8 mouse cellular contexts compared by ENCODE assay signal in the genomic region with DNA sequence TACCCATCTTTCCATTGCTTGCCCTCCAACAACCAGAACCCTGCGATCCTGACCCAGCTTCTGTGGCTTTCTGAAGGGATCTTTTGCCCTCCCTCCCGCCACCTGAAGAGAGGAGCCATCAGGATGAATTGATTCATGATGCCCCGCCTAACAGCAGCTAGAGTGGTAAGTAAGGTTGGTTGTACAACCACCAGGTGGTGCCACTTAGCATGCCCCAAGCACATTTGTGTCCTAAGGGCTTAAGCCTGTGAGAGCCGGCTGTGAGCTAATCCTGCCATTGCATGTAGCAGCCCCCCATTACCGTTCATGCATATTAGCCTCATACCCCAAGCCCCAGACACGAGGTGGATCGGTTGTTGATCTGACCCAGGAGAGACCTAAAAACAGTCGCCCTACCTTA. TPM values are rescaled to one million over a fixed set of nuclear protein-coding genes. Genes with fewer than 3 reads are reported as not detected.
A peak's percentile ranks its signal among the peaks of the same experiment; 100 is the strongest.
DNase-seq lines count a peak whose midpoint lies in the region; ATAC-seq and TF ChIP-seq lines count a peak whose summit lies in the region.

No protein-coding gene starts in this region.

- no peaks in the 10 kb centered on the region for H3K9me3 ChIP-seq in forebrain, embryonic 14.5 days (replicated peaks; ENCODE audit: control insufficient read depth, low read length)
- no peaks in the 10 kb centered on the region for H3K9me3 ChIP-seq in intestine, embryonic 16.5 days (ENCODE audit: control insufficient read depth, low read length)

- H3K27me3 ChIP-seq in forebrain, embryonic 14.5 days (replicated peaks; ENCODE audit: control insufficient read depth, insufficient read depth, low read length), result no peaks in the 10 kb centered on the region
- no peaks in the 10 kb centered on the region for H3K27me3 ChIP-seq in intestine, embryonic 16.5 days (replicated peaks; ENCODE audit: control insufficient read depth, insufficient read depth, low read length)

- H3K36me3 ChIP-seq in forebrain, embryonic 14.5 days (ENCODE audit: control insufficient read depth, insufficient read depth, low read length), result peaks cover 8% of the 10 kb centered on the region
- H3K36me3 ChIP-seq in intestine, embryonic 16.5 days (ENCODE audit: control insufficient read depth, insufficient read depth, low read length), result no peaks in the 10 kb centered on the region; the same call in 1 of the 2 replicates

- DNase-seq in urinary bladder, postnatal 36 days (ENCODE audit: low spot score in 2 of 2), result peak; percentile 51 to 67
- DNase-seq in urinary bladder, postnatal 10 days (ENCODE audit: low spot score), result no peak
- DNase-seq in brain, embryonic 14.5 days (ENCODE audit: low read depth), result peak; percentile 71
- peak; percentile 67 for DNase-seq in forebrain, embryonic 14.5 days (ENCODE audit: low spot score)
- peak; percentile 72 to 77 for DNase-seq in lung, adult 18-20 months

- peak overlapping the region; percentile 95; the same call in 1 of the 2 replicates for H3K4me2 ChIP-seq in forebrain, embryonic 14.5 days (ENCODE audit: low read length)
- H3K4me2 ChIP-seq in intestine, embryonic 16.5 days (ENCODE audit: low read depth, low read length), result peak overlapping the region; percentile 98

- no peak overlapping the region for H3K4me3 ChIP-seq in forebrain, embryonic 14.5 days (ENCODE audit: low read depth, low read length)
- peak overlapping the region; percentile 84 for H3K4me3 ChIP-seq in intestine, embryonic 16.5 days (ENCODE audit: low read length)

- H3K27ac ChIP-seq in forebrain, embryonic 14.5 days (ENCODE audit: low read depth, low read length), result no peak overlapping the region
- peak overlapping the region; percentile 88 for H3K27ac ChIP-seq in intestine, embryonic 16.5 days (ENCODE audit: low read length)

- peaks cover 19% of the 10 kb centered on the region for H3K4me1 ChIP-seq in forebrain, embryonic 14.5 days (ENCODE audit: control insufficient read depth, insufficient read depth, low read length)
- H3K4me1 ChIP-seq in intestine, embryonic 16.5 days (ENCODE audit: control insufficient read depth, insufficient read depth, low read length), result peaks cover 22% of the 10 kb centered on the region

- no peak overlapping the region for H3K9ac ChIP-seq in forebrain, embryonic 14.5 days (ENCODE audit: low read length)
- peak overlapping the region; percentile 80 for H3K9ac ChIP-seq in intestine, embryonic 16.5 days (ENCODE audit: low read depth, low read length)

- WGBS in forebrain, embryonic 14.5 days, result 4% methylated on average over 8 of the region's 8 CpGs
- 13% methylated on average over 8 of the region's 8 CpGs for WGBS in intestine, embryonic 16.5 days

- no peak for TF ChIP-seq POLR2A in brain, embryonic 14.5 days (IDR thresholded peaks at IDR 0.05; ENCODE audit: borderline replicate concordance, extremely low read depth, insufficient read depth, insufficient read length, poor library complexity, severe bottlenecking)

- no peak for ATAC-seq in forebrain, embryonic 14.5 days
- ATAC-seq in intestine, embryonic 16.5 days, result 0 out of 2 replicates have a peak, but pooled peaks have one; percentile 14
- peak; percentile 47; the same call in 1 of the 2 replicates for ATAC-seq in neutrophil, adult 5-6 weeks (ENCODE audit: extremely low read depth, insufficient number of reproducible peaks, low FRiP score, poor library complexity, severe bottlenecking)
- ATAC-seq in monocyte, adult 5-6 weeks (replicated peaks; ENCODE audit: insufficient number of reproducible peaks, low FRiP score, low TSS enrichment, poor library complexity, severe bottlenecking), result no peak

- TF ChIP-seq CTCF in brain, embryonic 14.5 days (IDR thresholded peaks at IDR 0.05; ENCODE audit: borderline replicate concordance, extremely low read depth, insufficient read depth, insufficient read length), result peak; percentile 55; the same call in 1 of the 2 replicates

RNA-seq across cellular contexts. Expression of a gene that starts 1.8 kb away (rescaled TPM):
- 12.2 and 15.9 TPM in 2 replicates for polyA plus RNA-seq in brain, embryonic 14.5 days (2012; rRNA removed)
- polyA plus RNA-seq in forebrain, embryonic 14.5 days (2014; fragmentation: Nextera tagmentation; extraction: Ambion mirVana), result 6.2 and 6.6 TPM in 2 replicates
- polyA plus RNA-seq in intestine, embryonic 16.5 days (2015; fragmentation: Nextera tagmentation; extraction: Ambion mirVana), result 7.0 and 7.4 TPM in 2 replicates
- total RNA-seq in neutrophil, adult 5-6 weeks (2017), result 6.5 and 8.0 TPM in 2 replicates
- total RNA-seq in monocyte, adult 5-6 weeks (2017), result 5.1 to 8.5 TPM (median 8.2 TPM) in 3 replicates

RNA-seq across cellular contexts. Expression of a gene that starts 11.2 kb away (rescaled TPM):
- 170 and 188 TPM in 2 replicates for polyA plus RNA-seq in brain, embryonic 14.5 days (2012; rRNA removed)
- polyA plus RNA-seq in forebrain, embryonic 14.5 days (2014; fragmentation: Nextera tagmentation; extraction: Ambion mirVana), result 118 and 126 TPM in 2 replicates
- 63.1 and 79.7 TPM in 2 replicates for polyA plus RNA-seq in intestine, embryonic 16.5 days (2015; fragmentation: Nextera tagmentation; extraction: Ambion mirVana)
- total RNA-seq in neutrophil, adult 5-6 weeks (2017), result 26.4 and 33.0 TPM in 2 replicates
- 15.2 to 20.8 TPM (median 17.0 TPM) in 3 replicates for total RNA-seq in monocyte, adult 5-6 weeks (2017)

RNA-seq across cellular contexts. Expression of a gene that starts 17.6 kb away (rescaled TPM):
- 59.9 and 72.0 TPM in 2 replicates for polyA plus RNA-seq in brain, embryonic 14.5 days (2012; rRNA removed)
- 22.3 and 28.8 TPM in 2 replicates for polyA plus RNA-seq in forebrain, embryonic 14.5 days (2014; fragmentation: Nextera tagmentation; extraction: Ambion mirVana)
- 21.5 and 21.9 TPM in 2 replicates for polyA plus RNA-seq in intestine, embryonic 16.5 days (2015; fragmentation: Nextera tagmentation; extraction: Ambion mirVana)
- total RNA-seq in neutrophil, adult 5-6 weeks (2017), result 29.3 and 35.4 TPM in 2 replicates
- total RNA-seq in monocyte, adult 5-6 weeks (2017), result 21.1 to 32.2 TPM (median 24.1 TPM) in 3 replicates

RNA-seq across cellular contexts. Expression of a gene that starts 23.8 kb away (rescaled TPM):
- polyA plus RNA-seq in brain, embryonic 14.5 days (2012; rRNA removed), result 62.0 and 62.5 TPM in 2 replicates
- 57.7 and 61.9 TPM in 2 replicates for polyA plus RNA-seq in forebrain, embryonic 14.5 days (2014; fragmentation: Nextera tagmentation; extraction: Ambion mirVana)
- polyA plus RNA-seq in intestine, embryonic 16.5 days (2015; fragmentation: Nextera tagmentation; extraction: Ambion mirVana), result 125 and 127 TPM in 2 replicates
- 11.2 and 13.3 TPM in 2 replicates for total RNA-seq in neutrophil, adult 5-6 weeks (2017)
- total RNA-seq in monocyte, adult 5-6 weeks (2017), result 6.0 to 11.2 TPM (median 7.9 TPM) in 3 replicates

RNA-seq across cellular contexts. Expression of a gene that starts 23.8 kb away (rescaled TPM):
- polyA plus RNA-seq in brain, embryonic 14.5 days (2012; rRNA removed), result 12.7 and 17.3 TPM in 2 replicates
- polyA plus RNA-seq in forebrain, embryonic 14.5 days (2014; fragmentation: Nextera tagmentation; extraction: Ambion mirVana), result 3.6 and 7.4 TPM in 2 replicates
- 8.4 and 9.4 TPM in 2 replicates for polyA plus RNA-seq in intestine, embryonic 16.5 days (2015; fragmentation: Nextera tagmentation; extraction: Ambion mirVana)
- not detected in 2 replicates for total RNA-seq in neutrophil, adult 5-6 weeks (2017)
- 1.8 TPM in 1 of 3 replicates, not detected in the others for total RNA-seq in monocyte, adult 5-6 weeks (2017)

Comparison
In these comparisons a context has a peak if more than half of its experiments do, and no peak if none do; other contexts are left out.
1. ATAC-seq: peak in intestine, embryonic 16.5 days (single experiment) and neutrophil, adult 5-6 weeks (single experiment); none in forebrain, embryonic 14.5 days (single experiment) and monocyte, adult 5-6 weeks (single experiment).